Mouse (Mus musculus) cerebellum, adult 2 months (tissue): Measurements from ENCODE around the gene Lrig2. TPM values are rescaled to one million over a fixed set of nuclear protein-coding genes. Genes with fewer than 3 reads are reported as not detected.
"Not testable (repeated sequence)": the region's sequence is repeated elsewhere in the genome, so short reads cannot be mapped to it uniquely, and the experiment has no call there.

Experiments
- DNase-seq, 2 experiments: peaks; one replicate each; pipeline ENCODE4 v3.0.0; 2021
- H3K27ac ChIP-seq: fragments of 200-500 bp; 2 replicates; pipeline ENCODE4 v1.5.1; 2012; ENCODE audit warnings: low read length, control low read depth, inconsistent platforms; ENCODE audit not compliant: insufficient read depth
- H3K27me3 ChIP-seq: fragments of 200-500 bp; 2 replicates; pipeline ENCODE4 v1.6.1; 2012; ENCODE audit warnings: inconsistent platforms, mild to moderate bottlenecking, low read length, moderate library complexity; ENCODE audit not compliant: control insufficient read depth, insufficient read depth
- H3K4me1 ChIP-seq: fragments of 200-500 bp; 2 replicates; pipeline ENCODE4 v1.6.1; 2011; ENCODE audit warnings: low read length; ENCODE audit not compliant: control insufficient read depth, insufficient read depth
- H3K4me3 ChIP-seq: fragments of 200-500 bp; replicated peaks from 2 replicates; pipeline ENCODE3; 2011; ENCODE audit warnings: mild to moderate bottlenecking, low read depth, low read length, control low read depth; ENCODE audit not compliant: insufficient read depth
- CTCF ChIP-seq: fragments of 200-500 bp; IDR thresholded peaks from 2 replicates; pipeline ENCODE4 v1.5.1; 2011; ENCODE audit warnings: low read depth, mild to moderate bottlenecking, control low read depth, low read length, moderate library complexity, borderline replicate concordance; ENCODE audit not compliant: insufficient read depth
- POLR2A ChIP-seq: fragments of 200-500 bp; IDR thresholded peaks from 2 replicates; pipeline ENCODE4 v1.6.1; 2011; ENCODE audit warnings: low read length, control low read depth, borderline replicate concordance; ENCODE audit not compliant: insufficient read depth
- WGBS: fragments of 180-500 bp; shearing (Covaris S2); methylation state at CpG from one replicate; pipeline ENCODE4 v1.1.7; 2018; 5-methylcytosine and 5-hydroxymethylcytosine counted together
- polyA plus RNA-seq: library from polyadenylated mRNA; depleted of rRNA; stranded (reverse); fragments of >200 nt; gene quantifications from 2 replicates; pipeline ENCODE4 v1.2.3, GENCODE M21; 2012

The Lrig2 gene
- polyA plus RNA-seq, 1 experiment = 22.3 TPM

GRCm38 (mm10) chr3:104437576-104437975 lies 74.1 kb downstream of the Lrig2 start:
- no peak overlapping the region for H3K27ac ChIP-seq
- H3K27me3 ChIP-seq = peaks cover 2% of the 10 kb centered on the region; the same call in 1 of the 2 replicates
- H3K4me1 ChIP-seq = no peaks in the 10 kb centered on the region
- H3K4me3 ChIP-seq = no peak overlapping the region
- DNase-seq = no peak
- TF ChIP-seq POLR2A (no peak), CTCF (no peak)
- 73% methylated on average over 7 of the region's 7 CpGs for WGBS

DNA sequence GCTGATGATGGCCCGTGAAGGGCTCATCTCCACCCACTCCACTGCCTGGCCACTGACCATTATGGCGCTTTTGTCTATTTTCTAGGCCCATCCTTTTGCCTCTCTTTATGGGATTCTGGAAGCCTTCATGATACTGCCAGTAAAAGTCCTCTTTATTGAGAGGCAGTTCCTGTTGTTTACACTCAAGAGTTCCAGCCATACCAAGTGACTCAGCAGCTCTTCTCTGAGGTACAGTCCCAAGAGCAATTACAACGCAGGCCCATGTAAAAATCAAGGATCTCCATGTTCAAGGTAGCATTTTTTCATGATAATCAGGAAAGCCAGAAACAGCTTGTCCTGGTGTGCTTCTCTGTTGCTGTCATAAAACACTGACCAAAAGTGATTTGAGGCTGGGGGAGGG lies 75.8 kb downstream of the Lrig2 start:
- no peak overlapping the region for H3K4me3 ChIP-seq
- no peaks in the 10 kb centered on the region for H3K4me1 ChIP-seq
- TF ChIP-seq POLR2A (no peak), CTCF (no peak)
- 98% methylated on average over 3 of the region's 3 CpGs for WGBS
- no peak for DNase-seq
- peaks cover 4% of the 10 kb centered on the region; the same call in 1 of the 2 replicates for H3K27me3 ChIP-seq
- H3K27ac ChIP-seq = no peak overlapping the region

- Histone ChIP-seq H3K27me3 (peaks cover 6% of the 10 kb centered on the region; the same call in 1 of the 2 replicates), H3K4me1 (no peaks in the 10 kb centered on the region), H3K4me3 (no peak overlapping the region), H3K27ac (no peak overlapping the region)
- no peak for DNase-seq
- no peak for TF ChIP-seq POLR2A
- no peak for TF ChIP-seq CTCF
- WGBS = 19% methylated on average over 9 of the region's 9 CpGs
Measured at GRCm38 (mm10) chr3:104434246-104434696, 77.4 kb downstream of the Lrig2 start.

DNA sequence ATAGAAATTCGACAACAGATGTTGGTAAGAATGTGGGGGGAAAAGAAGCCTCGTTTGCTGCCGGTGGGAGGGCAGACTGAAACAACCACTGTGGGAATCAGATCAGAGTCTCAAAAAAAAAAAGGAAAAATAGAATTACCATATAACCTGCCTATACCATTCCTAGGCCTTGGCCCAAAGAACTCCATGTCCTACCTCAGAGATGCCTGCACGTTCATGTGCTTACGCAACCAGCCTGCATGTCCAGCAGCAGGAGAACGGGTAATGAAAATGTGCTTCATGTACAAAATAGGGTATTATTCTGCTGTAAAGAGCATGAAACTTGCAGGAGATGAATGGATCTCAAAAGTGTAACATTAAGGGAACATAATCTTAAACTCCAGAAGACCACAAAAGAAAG lies 79.1 kb downstream of the Lrig2 start:
- 78% methylated on average over 6 of the region's 6 CpGs for WGBS
- Histone ChIP-seq H3K4me1 (no peaks in the 10 kb centered on the region), H3K4me3 (no peak overlapping the region), H3K27me3 (peaks cover 6% of the 10 kb centered on the region; the same call in 1 of the 2 replicates), H3K27ac (no peak overlapping the region)
- no peak for DNase-seq
- TF ChIP-seq CTCF (no peak), POLR2A (no peak)

- no peak for DNase-seq
- H3K27ac ChIP-seq = no peak overlapping the region
- no peaks in the 10 kb centered on the region for H3K4me1 ChIP-seq
- H3K4me3 ChIP-seq = no peak overlapping the region
- H3K27me3 ChIP-seq = peaks cover 6% of the 10 kb centered on the region; the same call in 1 of the 2 replicates
- TF ChIP-seq POLR2A (no peak), CTCF (no peak)
- 13% methylated on average over 10 of the region's 10 CpGs for WGBS
Measured at GRCm38 (mm10) chr3:104431848-104432159, 79.9 kb downstream of the Lrig2 start.

GRCm38 (mm10) chr3:104431156-104431847 lies 80.4 kb downstream of the Lrig2 start:
- Histone ChIP-seq H3K4me1 (no peaks in the 10 kb centered on the region), H3K4me3 (no peak overlapping the region), H3K27ac (no peak overlapping the region), H3K27me3 (peaks cover 7% of the 10 kb centered on the region; the same call in 1 of the 2 replicates)
- WGBS = 28% methylated on average over 13 of the region's 14 CpGs
- no peak for TF ChIP-seq POLR2A
- DNase-seq = no peak

GRCm38 (mm10) chr3:104427354-104427753 lies 84.4 kb downstream of the Lrig2 start:
- 100% methylated on average over 2 of the region's 2 CpGs for WGBS
- not testable (repeated sequence) for H3K4me1 ChIP-seq, H3K4me3 ChIP-seq, H3K27ac ChIP-seq, DNase-seq, H3K27me3 ChIP-seq

DNA sequence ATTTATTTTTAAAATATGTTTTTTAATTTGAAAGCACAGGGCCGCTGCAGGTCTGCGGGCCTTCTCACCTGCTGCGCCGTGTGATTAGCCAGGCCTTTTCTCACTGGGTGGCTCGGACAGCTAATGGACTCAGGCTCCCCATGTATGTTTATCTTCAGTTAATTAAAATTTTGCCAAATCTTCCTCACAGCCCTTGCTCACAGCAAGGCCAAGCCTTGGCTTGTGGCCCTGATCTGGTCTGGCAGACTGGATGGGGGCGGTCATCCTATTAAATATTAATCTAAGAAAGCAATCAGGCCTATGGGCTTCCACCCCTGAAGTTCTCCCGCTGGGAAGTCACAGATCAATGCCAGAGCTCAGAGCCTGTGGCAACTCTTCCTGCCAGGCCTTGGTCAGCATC lies 87.4 kb downstream of the Lrig2 start:
- Histone ChIP-seq H3K4me1 (peaks cover 4% of the 10 kb centered on the region; the same call in 1 of the 2 replicates), H3K4me3 (no peak overlapping the region), H3K27me3 (peaks cover 2% of the 10 kb centered on the region; the same call in 1 of the 2 replicates), H3K27ac (no peak overlapping the region)
- 7% methylated on average over 7 of the region's 7 CpGs for WGBS
- DNase-seq = peak; percentile 46 to 68
- TF ChIP-seq POLR2A (no peak), CTCF (no peak)
